Mouse (Mus musculus) forebrain, embryonic 14.5 days (tissue): ENCODE data around the gene Phospho1. TPM values are rescaled to one million over a fixed set of nuclear protein-coding genes. Genes with fewer than 3 reads are reported as not detected.

Experiments used
- ATAC-seq: fragments of 200-750 bp; cut with Nextera tagmentation; 2 replicates; pipeline ENCODE4 v1.8.0; 2017; ENCODE audit warnings: mild to moderate bottlenecking, moderate library complexity
- DNase-seq: peaks from one replicate; pipeline ENCODE4 v3.0.0-alpha.2; 2015; ENCODE audit warnings: low spot score
- H3K27ac ChIP-seq: fragments of 300-500 bp; sonication (generic); 2 replicates; pipeline ENCODE4 v1.5.1; 2014; ENCODE audit warnings: low read depth, mild to moderate bottlenecking, control low read depth, low read length, moderate library complexity
- H3K27me3 ChIP-seq: fragments of 300-500 bp; sonication (generic); replicated peaks from 2 replicates; pipeline ENCODE4 v1.6.1; 2014; ENCODE audit warnings: low read length, control low read depth, mixed read lengths; ENCODE audit not compliant: control insufficient read depth, insufficient read depth
- H3K36me3 ChIP-seq: fragments of 300-500 bp; sonication (generic); 2 replicates; pipeline ENCODE4 v1.6.1; 2014; ENCODE audit warnings: low read length, control low read depth; ENCODE audit not compliant: control insufficient read depth, insufficient read depth
- H3K4me1 ChIP-seq: fragments of 300-500 bp; sonication (generic); 2 replicates; pipeline ENCODE4 v1.6.1; 2014; ENCODE audit warnings: antibody characterized with exemption, low read length, control low read depth; ENCODE audit not compliant: control insufficient read depth, insufficient read depth
- H3K4me2 ChIP-seq: fragments of 300-500 bp; sonication (generic); 2 replicates; pipeline ENCODE4 v1.6.1; 2014; ENCODE audit warnings: mild to moderate bottlenecking, control low read depth, low read length
- H3K4me3 ChIP-seq: fragments of 300-500 bp; sonication (generic); 2 replicates; pipeline ENCODE4 v1.5.1; 2014; ENCODE audit warnings: low read depth, low read length, control low read depth
- H3K9ac ChIP-seq: fragments of 300-500 bp; sonication (generic); 2 replicates; pipeline ENCODE4 v1.6.1; 2014; ENCODE audit warnings: mild to moderate bottlenecking, low read length, control low read depth, moderate library complexity
- H3K9me3 ChIP-seq: fragments of 300-500 bp; sonication (generic); replicated peaks from 2 replicates; pipeline ENCODE4 v1.6.1; 2016; ENCODE audit warnings: low read length, control low read depth, mixed read lengths; ENCODE audit not compliant: control insufficient read depth
- WGBS: fragments of 180-500 bp; shearing (Covaris S2); extraction: QIAGEN DNeasy Blood & Tissue Kit; methylation state at CpG from one replicate; pipeline ENCODE4 v1.1.7; 2014; 5-methylcytosine and 5-hydroxymethylcytosine counted together
- polyA plus RNA-seq: library from polyadenylated mRNA; unstranded; fragments of >200 nt; fragmentation: Nextera tagmentation; extraction: Ambion mirVana; gene quantifications from 2 replicates; pipeline ENCODE4 v1.2.1, GENCODE M21; 2014

Phospho1 gene
- polyA plus RNA-seq, 1 experiment from 2014 or later = not detected

GRCm38 (mm10) chr11:95842074-95842681 is 17.9 kb downstream of the Phospho1 start, which contains the start of gene Abi3:
Gene Abi3, minus strand, starts transcription at chr11:95842476.
- ATAC-seq (no peak), DNase-seq (no peak)
- H3K4me3 ChIP-seq = no peak within 1 kb of the TSS
- no peak within 1 kb of the TSS for H3K27ac ChIP-seq
- no peak within 1 kb of the TSS for H3K9ac ChIP-seq
- H3K4me1 ChIP-seq = peaks cover 1% of the 10 kb centered on the region
- H3K9me3 ChIP-seq = no peaks in the 10 kb centered on the region
- WGBS = 11% methylated on average over 11 of the region's 11 CpGs
- peaks cover 5% of the 10 kb centered on the region; the same call in 1 of the 2 replicates for H3K27me3 ChIP-seq
- no peak within 1 kb of the TSS for H3K4me2 ChIP-seq
- no peaks in the 10 kb centered on the region for H3K36me3 ChIP-seq

GRCm38 (mm10) chr11:95842953-95843352 is 18.7 kb downstream of the Phospho1 start:
- Histone ChIP-seq H3K27ac (no peak overlapping the region), H3K27me3 (0 out of 2 replicates have a peak, but pooled peaks cover 5% of the 10 kb centered on the region), H3K4me3 (no peak overlapping the region), H3K36me3 (no peaks in the 10 kb centered on the region), H3K4me2 (no peak overlapping the region), H3K4me1 (no peaks in the 10 kb centered on the region), H3K9ac (no peak overlapping the region), H3K9me3 (no peaks in the 10 kb centered on the region)
- WGBS = 86% methylated on average over 5 of the region's 5 CpGs
- no peak for DNase-seq
- no peak for ATAC-seq

GRCm38 (mm10) chr11:95843421-95843950 is 19.2 kb downstream of the Phospho1 start:
- Histone ChIP-seq H3K4me3 (no peak overlapping the region), H3K27ac (no peak overlapping the region), H3K4me2 (no peak overlapping the region), H3K9me3 (no peaks in the 10 kb centered on the region), H3K9ac (no peak overlapping the region), H3K27me3 (0 out of 2 replicates have a peak, but pooled peaks cover 5% of the 10 kb centered on the region), H3K4me1 (no peaks in the 10 kb centered on the region), H3K36me3 (no peaks in the 10 kb centered on the region)
- DNase-seq (no peak), ATAC-seq (no peak)
- WGBS = 57% methylated on average over 6 of the region's 6 CpGs

GRCm38 (mm10) chr11:95844935-95845334 is 20.6 kb downstream of the Phospho1 start:
- no peaks in the 10 kb centered on the region for H3K4me1 ChIP-seq
- ATAC-seq (no peak), DNase-seq (no peak)
- H3K27ac ChIP-seq = no peak overlapping the region
- H3K4me2 ChIP-seq = no peak overlapping the region
- WGBS = 72% methylated on average over 4 of the region's 4 CpGs
- no peak overlapping the region for H3K9ac ChIP-seq
- no peaks in the 10 kb centered on the region for H3K36me3 ChIP-seq
- 0 out of 2 replicates have a peak, but pooled peaks cover 5% of the 10 kb centered on the region for H3K27me3 ChIP-seq
- H3K9me3 ChIP-seq = no peaks in the 10 kb centered on the region
- no peak overlapping the region for H3K4me3 ChIP-seq

DNA sequence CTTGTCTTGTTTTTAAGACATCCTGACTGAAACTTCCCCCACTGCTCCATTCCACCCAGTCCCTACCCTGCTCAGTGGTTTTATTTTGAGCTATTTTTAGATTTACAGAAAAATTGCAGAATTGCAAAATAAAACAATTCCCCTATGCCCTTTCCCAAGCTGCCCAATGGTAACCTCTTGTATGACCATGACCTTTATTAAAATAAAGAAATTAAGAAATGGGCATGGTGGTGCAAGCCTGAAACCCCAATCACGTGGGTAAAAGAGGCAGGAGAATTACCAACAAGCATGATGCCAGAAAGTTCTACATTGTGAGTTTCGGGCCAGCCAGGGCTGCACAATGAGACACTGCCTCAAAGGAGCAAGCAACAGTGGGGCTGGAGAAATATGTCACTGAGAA is 26.6 kb downstream of the Phospho1 start:
- Histone ChIP-seq H3K27me3 (no peaks in the 10 kb centered on the region), H3K4me2 (no peak overlapping the region), H3K9ac (no peak overlapping the region), H3K9me3 (no peaks in the 10 kb centered on the region), H3K4me3 (no peak overlapping the region), H3K4me1 (no peaks in the 10 kb centered on the region), H3K27ac (no peak overlapping the region), H3K36me3 (no peaks in the 10 kb centered on the region)
- DNase-seq = no peak
- WGBS = 73% methylated on average over 2 of the region's 2 CpGs
- ATAC-seq = no peak

- no peaks in the 10 kb centered on the region for H3K9me3 ChIP-seq
- no peak overlapping the region for H3K4me3 ChIP-seq
- ATAC-seq (no peak), DNase-seq (no peak)
- H3K36me3 ChIP-seq = no peaks in the 10 kb centered on the region
- no peak overlapping the region for H3K27ac ChIP-seq
- 62% methylated on average over 5 of the region's 5 CpGs for WGBS
- H3K9ac ChIP-seq = no peak overlapping the region
- H3K27me3 ChIP-seq = no peaks in the 10 kb centered on the region
- peaks cover 5% of the 10 kb centered on the region; the same call in 1 of the 2 replicates for H3K4me1 ChIP-seq
- no peak overlapping the region for H3K4me2 ChIP-seq
Observed at GRCm38 (mm10) chr11:95853684-95854083, 29.4 kb downstream of the Phospho1 start.

DNA sequence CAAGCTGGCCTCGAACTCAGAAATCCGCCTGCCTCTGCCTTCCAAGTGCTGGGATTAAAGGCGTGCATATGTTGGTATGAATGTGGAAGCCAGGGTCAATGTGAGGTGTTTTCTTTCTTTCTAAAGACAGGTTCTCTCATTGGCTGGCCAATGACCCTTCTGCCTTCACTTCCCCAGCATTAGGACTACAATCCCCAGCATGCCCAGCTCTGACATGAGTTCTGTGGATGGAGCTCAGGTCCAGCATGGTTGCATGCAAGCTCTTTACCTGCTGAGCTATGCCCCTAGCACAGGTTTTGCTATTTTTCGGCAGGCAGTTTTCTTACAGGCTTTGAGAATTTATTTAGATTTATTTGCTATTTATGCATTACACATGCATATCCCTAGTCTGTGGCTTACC is 33.0 kb downstream of the Phospho1 start:
- ATAC-seq = no peak
- no peak for DNase-seq
- no peak overlapping the region for H3K9ac ChIP-seq
- no peaks in the 10 kb centered on the region for H3K27me3 ChIP-seq
- H3K4me1 ChIP-seq = peaks cover 12% of the 10 kb centered on the region
- no peaks in the 10 kb centered on the region for H3K9me3 ChIP-seq
- WGBS = 71% methylated on average over 4 of the region's 4 CpGs
- no peak overlapping the region for H3K27ac ChIP-seq
- H3K4me3 ChIP-seq = no peak overlapping the region
- H3K4me2 ChIP-seq = peak overlapping the region; percentile 70
- no peaks in the 10 kb centered on the region for H3K36me3 ChIP-seq

DNA sequence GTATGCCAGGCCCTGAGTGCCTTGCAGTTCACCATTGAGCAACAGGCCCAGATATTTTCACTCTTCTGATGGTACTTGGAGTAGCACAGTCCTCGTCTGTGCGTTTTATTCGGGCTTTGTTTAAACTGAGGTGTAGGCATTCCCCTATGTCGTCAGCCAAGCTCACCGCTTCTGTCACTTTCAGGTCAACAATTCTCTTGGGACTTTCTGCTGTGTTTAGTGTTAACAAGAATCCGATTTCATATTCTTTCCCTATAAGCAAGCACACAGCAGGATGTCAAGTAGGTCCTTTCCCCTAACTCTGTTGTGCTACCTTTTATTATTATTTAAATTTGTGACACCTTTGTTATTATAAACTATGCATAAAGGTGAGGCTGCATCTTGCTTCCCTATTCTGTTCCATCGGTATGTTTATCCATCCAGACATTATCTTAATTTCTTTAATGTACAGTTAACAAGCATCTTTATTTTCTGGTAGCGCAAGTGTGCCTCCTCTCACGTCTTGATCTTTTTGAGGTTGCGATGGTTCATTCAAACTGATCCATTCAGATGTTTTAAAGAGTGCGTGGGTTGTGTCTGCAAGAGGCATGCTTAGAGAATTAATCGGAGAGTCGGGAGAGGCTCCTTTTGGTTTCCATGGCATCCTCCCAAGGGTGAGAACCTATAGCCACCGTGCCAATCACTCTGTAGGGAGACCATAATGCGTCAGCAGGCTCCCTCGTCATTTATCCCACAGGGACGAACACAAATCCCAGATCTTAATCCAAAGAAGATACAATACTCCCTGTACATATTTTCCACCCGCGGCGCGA is 33.6 kb downstream of the Phospho1 start:
- Histone ChIP-seq H3K4me1 (peaks cover 12% of the 10 kb centered on the region), H3K27ac (peak overlapping the region; percentile 64), H3K9ac (peak overlapping the region; percentile 66), H3K4me2 (peak overlapping the region; percentile 70), H3K4me3 (peak overlapping the region; percentile 70), H3K36me3 (no peaks in the 10 kb centered on the region), H3K27me3 (no peaks in the 10 kb centered on the region), H3K9me3 (no peaks in the 10 kb centered on the region)
- 16% methylated on average over 21 of the region's 21 CpGs for WGBS
- ATAC-seq = peak; percentile 18
- DNase-seq = peak; percentile 63
